Mouse (Mus musculus): ENCODE results near the gene Calhm3. TPM values are rescaled to one million over a fixed set of nuclear protein-coding genes. Genes with fewer than 3 reads are reported as not detected.
A peak's percentile ranks its signal among the peaks of the same experiment; 100 is the strongest.

Calhm3 gene
- total RNA-seq, 1 experiment from 2014 or later: not detected

GRCm38 (mm10) chr19:47128835-47129234 lies 28.7 kb downstream of the Calhm3 start:
- no peak for ATAC-seq (replicated peaks; ENCODE audit: low read depth, poor library complexity, severe bottlenecking)

DNA sequence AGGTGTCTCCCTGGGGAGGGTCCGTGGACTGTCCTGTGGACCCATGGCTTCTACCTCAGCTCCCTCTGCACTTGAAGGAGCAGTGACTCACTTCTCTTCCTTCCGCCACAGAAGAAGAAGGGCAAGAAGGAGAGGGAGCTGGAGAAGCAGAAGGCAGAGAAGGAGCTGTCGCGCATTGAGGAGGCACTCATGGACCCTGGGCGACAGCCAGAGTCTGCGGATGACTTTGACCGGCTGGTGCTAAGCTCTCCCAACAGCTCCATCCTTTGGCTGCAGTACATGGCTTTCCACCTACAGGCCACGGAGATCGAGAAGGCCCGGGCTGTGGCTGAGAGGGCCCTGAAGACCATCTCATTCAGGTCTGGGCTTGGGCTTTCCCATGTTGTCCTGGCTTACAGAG lies 29.4 kb downstream of the Calhm3 start:
- ATAC-seq (replicated peaks; ENCODE audit: low read depth, poor library complexity, severe bottlenecking): no peak

- ATAC-seq (replicated peaks; ENCODE audit: low read depth, poor library complexity, severe bottlenecking): peak; percentile 69; the same call in 1 of the 2 replicates
These were observed 34.8 kb downstream of the Calhm3 start for GRCm38 (mm10) chr19:47122802-47123201.

DNA sequence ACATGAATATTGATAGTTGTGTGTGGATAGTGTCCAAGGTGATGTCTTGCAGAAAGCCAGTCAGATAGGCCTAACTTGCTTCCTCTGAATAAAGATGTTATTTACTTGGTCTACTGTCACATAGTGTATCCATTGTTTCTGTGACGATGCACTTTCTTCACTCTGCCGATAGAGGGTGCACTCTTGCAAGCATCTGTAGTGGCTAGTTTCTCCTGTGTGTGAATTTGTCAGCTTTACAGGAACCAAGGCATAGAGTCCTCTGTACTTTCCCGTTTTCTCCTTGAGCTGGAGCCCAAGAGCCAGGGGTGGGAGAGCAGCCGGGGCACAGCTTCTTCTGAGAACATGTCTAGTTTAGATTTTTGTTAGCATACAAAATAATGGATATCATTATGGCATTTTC lies 36.5 kb downstream of the Calhm3 start:
- peak; percentile 78 for ATAC-seq (replicated peaks; ENCODE audit: low read depth, poor library complexity, severe bottlenecking)

- ATAC-seq (replicated peaks; ENCODE audit: low read depth, poor library complexity, severe bottlenecking): no peak
These were observed 38.9 kb downstream of the Calhm3 start for GRCm38 (mm10) chr19:47118634-47119033.

DNA sequence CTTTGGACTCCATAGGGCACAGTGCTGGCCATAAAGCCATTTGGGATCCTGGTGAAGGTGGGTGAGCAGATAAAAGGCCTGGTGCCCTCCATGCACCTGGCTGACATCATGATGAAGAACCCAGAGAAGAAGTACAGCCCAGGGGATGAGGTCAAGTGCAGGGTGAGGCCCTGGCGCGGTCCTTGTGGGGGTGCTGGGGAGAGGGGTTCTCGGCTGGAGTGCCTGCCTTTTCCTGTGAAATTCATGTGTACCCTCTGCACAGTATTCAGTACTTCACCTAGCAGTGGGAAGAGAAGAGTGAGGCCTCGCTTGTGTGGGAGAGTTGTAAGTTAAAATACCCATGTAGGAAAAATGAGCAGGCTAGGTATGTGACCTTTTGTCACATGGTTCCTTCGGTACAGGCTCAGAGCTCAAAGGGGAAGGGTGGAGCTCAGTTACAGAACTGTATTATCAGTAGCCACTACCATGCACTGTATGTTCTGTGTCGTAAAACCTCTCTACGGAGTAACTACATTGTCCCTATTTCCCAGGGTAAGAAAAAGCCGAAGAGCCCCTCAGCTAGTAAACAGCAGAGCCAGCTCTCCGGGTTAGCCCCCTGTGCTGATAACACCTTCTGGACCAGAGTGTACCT lies 52.8 kb downstream of the Calhm3 start:
- ATAC-seq (replicated peaks; ENCODE audit: low read depth, poor library complexity, severe bottlenecking): no peak

Other genes starting within 250 kb of the Calhm3 start
- gene Ina, start 143.1 kb downstream of the Calhm3 start, total RNA-seq (2017): 0.34 and 0.64 TPM in 2 replicates
- gene Nt5c2, start 142.6 kb downstream of the Calhm3 start, total RNA-seq (2017): 98.9 and 107 TPM in 2 replicates
- 20.9 and 21.6 TPM in 2 replicates for gene Pcgf6, start 106.9 kb downstream of the Calhm3 start, total RNA-seq (2017)
- 17.9 and 28.8 TPM in 2 replicates for gene Taf5, start 90.0 kb downstream of the Calhm3 start, total RNA-seq (2017)
- 545 and 707 TPM in 2 replicates for gene Usmg5, start 67.1 kb downstream of the Calhm3 start, total RNA-seq (2017)
- 28.5 and 37.1 TPM in 2 replicates for gene Pdcd11, start 67.0 kb downstream of the Calhm3 start, total RNA-seq (2017)
- gene Calhm2, start 19.5 kb downstream of the Calhm3 start, total RNA-seq (2017): 7.6 and 17.6 TPM in 2 replicates
- gene Calhm1, start 13.5 kb downstream of the Calhm3 start, total RNA-seq (2017): not detected in 2 replicates
- 0.09 TPM in 1 of 2 replicates, not detected in the other for gene Neurl1a, start 21.1 kb upstream of the Calhm3 start, total RNA-seq (2017)

Measured in common myeloid progenitor, adult 5-6 weeks (primary cell).